Mouse (Mus musculus) heart, embryonic 10.5 days (tissue): ENCODE data around the gene Calr. TPM values are rescaled to one million over a fixed set of nuclear protein-coding genes. Genes with fewer than 3 reads are reported as not detected.

ENCODE experiments used
- DNase-seq: peaks from one replicate; pipeline ENCODE4 v3.0.0-alpha.2; 2017; ENCODE audit warnings: low spot score
- H3K27ac ChIP-seq: fragments of 300-500 bp; sonication (generic); 2 replicates; pipeline ENCODE4 v1.5.1; 2016; ENCODE audit warnings: mild to moderate bottlenecking
- H3K27me3 ChIP-seq: fragments of 300-500 bp; sonication (generic); 2 replicates; pipeline ENCODE4 v1.6.1; 2016; ENCODE audit warnings: mild to moderate bottlenecking; ENCODE audit not compliant: poor library complexity, insufficient read depth, severe bottlenecking
- H3K36me3 ChIP-seq: fragments of 300-500 bp; sonication (generic); 2 replicates; pipeline ENCODE4 v1.6.1; 2016; ENCODE audit warnings: mild to moderate bottlenecking, moderate library complexity
- H3K4me1 ChIP-seq: fragments of 300-500 bp; sonication (generic); 2 replicates; pipeline ENCODE4 v1.6.1; 2016; ENCODE audit warnings: mild to moderate bottlenecking
- H3K4me3 ChIP-seq: fragments of 300-500 bp; sonication (generic); 2 replicates; pipeline ENCODE4 v1.5.1; 2016; ENCODE audit warnings: mild to moderate bottlenecking, moderate library complexity
- H3K9me3 ChIP-seq: fragments of 300-500 bp; sonication (generic); 2 replicates; pipeline ENCODE4 v1.6.1; 2016; ENCODE audit warnings: mild to moderate bottlenecking, moderate library complexity
- WGBS: fragments of 180-500 bp; shearing (Covaris S2); methylation state at CpG from one replicate; pipeline ENCODE4 v1.1.7; 2016; 5-methylcytosine and 5-hydroxymethylcytosine counted together
- polyA plus RNA-seq: library from polyadenylated mRNA; unstranded; fragments of >200 nt; fragmentation: Nextera tagmentation; extraction: Ambion mirVana; gene quantifications from 2 replicates; pipeline ENCODE4 v1.2.1, GENCODE M21; 2016

Calr gene
- polyA plus RNA-seq = 881 and 1,047 TPM in 2 replicates

DNA sequence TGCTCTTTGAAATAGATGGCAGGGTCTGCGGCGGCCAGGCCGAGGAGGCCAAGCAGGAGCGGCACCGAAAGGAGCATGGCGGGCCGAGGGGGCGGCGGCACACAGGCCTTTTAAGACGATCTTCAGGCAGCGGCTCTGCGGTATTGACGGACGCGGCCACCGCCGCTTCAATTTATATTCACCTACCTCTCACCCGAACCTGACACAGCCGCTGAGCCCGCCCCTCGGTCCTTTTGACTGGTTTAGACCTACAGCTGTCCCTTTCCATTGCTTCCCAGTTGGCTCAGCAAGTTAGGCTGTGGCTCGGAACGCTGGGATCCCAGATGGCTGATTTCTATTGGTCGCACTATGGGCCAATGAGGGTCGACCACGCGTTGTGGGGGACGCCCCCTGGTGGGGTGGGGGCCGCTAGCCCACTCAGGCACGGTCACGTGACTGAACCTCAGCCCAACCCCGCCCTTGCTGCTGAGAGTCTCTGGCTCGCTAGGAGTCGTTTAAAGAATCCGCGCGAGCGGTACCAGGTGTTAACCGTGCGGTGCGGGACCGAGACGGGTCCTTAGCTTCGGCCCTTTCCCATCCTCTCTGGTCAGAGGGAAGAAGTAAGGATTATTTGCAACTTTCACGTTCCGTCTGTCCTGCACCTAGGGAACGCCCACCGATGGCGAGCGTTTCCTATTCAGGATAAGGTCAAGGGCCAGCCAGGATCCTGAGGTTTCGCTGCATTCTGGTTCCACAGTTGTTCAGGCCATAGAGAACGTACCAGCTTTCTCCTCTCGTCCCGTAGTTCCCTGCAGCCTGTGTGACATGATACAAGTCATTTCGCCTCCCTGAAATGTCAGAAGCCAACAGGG lies at the start of gene Calr:
TSS of gene Calr (minus strand) at position 213 of the 851 bp plus-strand sequence.
- peak; percentile 100 for DNase-seq
- H3K36me3 ChIP-seq = peaks cover 41% of the 10 kb centered on the region
- under 1% methylated on average over 55 of the region's 55 CpGs for WGBS
- no peaks in the 10 kb centered on the region for H3K27me3 ChIP-seq
- peak within 1 kb of the TSS; percentile 97 for H3K27ac ChIP-seq
- no peaks in the 10 kb centered on the region for H3K9me3 ChIP-seq
- H3K4me3 ChIP-seq = peak within 1 kb of the TSS; percentile 98
- H3K4me1 ChIP-seq = peaks cover 29% of the 10 kb centered on the region

DNA sequence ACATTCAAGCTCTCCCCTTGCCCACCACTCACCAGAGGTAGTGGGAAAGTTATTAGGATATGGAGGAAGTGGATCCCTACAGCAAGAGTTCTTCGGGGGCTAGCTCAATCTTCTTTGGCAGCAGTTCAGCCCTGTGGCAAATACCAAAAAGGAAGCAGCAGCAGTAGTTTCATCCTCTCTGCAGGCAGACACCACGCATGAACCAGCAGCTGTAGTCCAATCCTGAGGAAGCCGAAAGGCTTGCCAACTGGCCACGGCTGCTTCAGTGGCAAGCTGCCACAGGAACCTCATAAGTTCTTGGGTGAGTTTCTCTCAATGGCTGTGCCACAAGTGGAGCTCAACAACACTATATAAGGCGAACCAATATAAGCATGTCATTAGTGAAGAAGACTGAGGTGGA lies 49.2 kb upstream of the Calr start:
- Histone ChIP-seq H3K36me3 (peaks cover 7% of the 10 kb centered on the region), H3K4me1 (peaks cover 11% of the 10 kb centered on the region), H3K4me3 (no peak overlapping the region), H3K27me3 (peaks cover 11% of the 10 kb centered on the region; the same call in 1 of the 2 replicates), H3K27ac (no peak overlapping the region), H3K9me3 (no peaks in the 10 kb centered on the region)
- no peak for DNase-seq
- whole genome bisulfite sequencing = 82% methylated on average over 5 of the region's 5 CpGs

DNA sequence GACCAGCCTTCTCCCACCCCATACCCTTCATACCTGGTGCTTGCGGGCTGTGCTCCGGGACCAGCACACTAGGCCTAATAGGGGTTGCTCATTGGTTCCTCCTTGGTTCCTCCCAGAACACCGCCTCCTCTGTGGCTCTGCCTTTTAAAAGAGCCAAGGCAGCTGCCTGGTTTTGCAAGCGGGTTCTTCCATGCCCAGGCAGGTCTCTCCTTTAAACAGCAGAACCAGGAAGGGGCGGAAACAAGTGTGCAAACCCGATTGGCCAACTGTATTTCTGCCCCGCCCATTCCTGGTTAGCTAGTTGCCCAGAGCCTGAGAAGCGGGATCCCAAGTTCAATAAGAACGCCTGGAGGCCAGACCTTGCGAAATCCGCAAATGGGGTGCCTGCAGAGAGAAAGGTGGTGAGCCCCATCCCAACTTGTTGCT lies 47.0 kb upstream of the Calr start, which contains the start of gene Gcdh:
TSS of gene Gcdh (minus strand) at position 213 of the 426 bp plus-strand sequence.
- peak; percentile 99 for DNase-seq
- H3K4me3 ChIP-seq = peak within 1 kb of the TSS; percentile 85
- H3K27ac ChIP-seq = peak within 1 kb of the TSS; percentile 86
- H3K4me1 ChIP-seq = peaks cover 11% of the 10 kb centered on the region
- no peaks in the 10 kb centered on the region for H3K27me3 ChIP-seq
- no peaks in the 10 kb centered on the region for H3K9me3 ChIP-seq
- 0% methylated on average over 11 of the region's 11 CpGs for WGBS
- H3K36me3 ChIP-seq = peaks cover 22% of the 10 kb centered on the region

DNA sequence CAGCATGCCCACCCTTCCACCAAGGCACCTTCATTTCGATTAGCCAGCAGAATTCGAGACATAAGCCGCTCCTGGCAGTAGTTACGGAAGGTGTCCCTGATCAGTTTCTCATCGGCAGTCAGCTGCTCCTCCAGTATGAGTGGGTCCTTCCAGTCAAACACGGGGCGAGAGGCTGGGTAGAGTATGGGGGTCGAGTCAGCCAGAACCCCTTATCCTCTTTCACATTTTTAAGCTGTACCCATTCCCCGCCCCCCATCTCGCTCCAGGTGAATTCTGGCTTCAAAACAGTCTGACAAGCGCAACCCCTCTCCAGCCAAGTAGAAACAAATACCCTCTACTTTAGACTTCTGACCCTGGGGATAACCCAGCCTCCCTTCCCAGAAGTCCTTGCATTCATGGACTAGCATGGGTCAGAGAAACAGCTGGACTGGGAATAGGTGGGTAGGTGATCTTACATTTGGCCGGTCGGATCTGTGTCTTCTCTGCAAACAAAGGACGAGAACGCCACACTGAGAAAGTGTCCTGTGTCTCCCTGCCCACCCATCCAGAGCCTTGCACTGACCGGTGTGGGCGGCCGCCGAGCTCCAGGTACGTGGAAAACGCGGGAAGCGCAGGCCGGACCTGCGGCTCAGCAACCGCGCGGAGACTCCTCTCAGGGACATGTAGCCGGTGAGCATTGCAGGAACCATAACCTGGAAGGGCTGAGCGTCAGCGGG lies 46.4 kb upstream of the Calr start:
- H3K4me1 ChIP-seq = peaks cover 11% of the 10 kb centered on the region
- H3K4me3 ChIP-seq = peak overlapping the region; percentile 85
- no peaks in the 10 kb centered on the region for H3K27me3 ChIP-seq
- peaks cover 28% of the 10 kb centered on the region for H3K36me3 ChIP-seq
- DNase-seq = no peak
- H3K27ac ChIP-seq = peak overlapping the region; percentile 86
- WGBS = 11% methylated on average over 31 of the region's 31 CpGs
- H3K9me3 ChIP-seq = no peaks in the 10 kb centered on the region

DNA sequence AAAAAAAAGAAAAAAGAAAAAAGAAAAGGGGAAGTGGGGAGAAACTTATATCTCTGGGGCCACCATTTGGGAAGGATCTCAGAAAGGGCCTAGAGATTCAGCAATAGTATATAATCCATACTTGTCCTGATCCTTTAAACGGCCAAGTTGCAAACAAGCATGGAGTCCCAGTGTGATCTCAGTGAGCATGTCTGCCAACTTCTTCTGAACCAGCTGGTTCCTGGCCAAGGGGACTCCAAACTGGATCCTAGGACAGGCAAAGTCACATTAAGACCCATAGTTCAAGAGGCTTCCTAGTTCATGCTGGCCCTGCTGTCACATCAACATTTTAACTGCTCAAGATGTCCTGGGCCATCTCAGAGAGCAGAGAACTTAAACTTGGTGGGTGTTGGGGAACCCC lies 42.4 kb upstream of the Calr start:
- WGBS = 97% methylated on average over 1 of the region's 1 CpGs
- Histone ChIP-seq H3K9me3 (no peaks in the 10 kb centered on the region), H3K27me3 (no peaks in the 10 kb centered on the region), H3K4me1 (peaks cover 11% of the 10 kb centered on the region), H3K4me3 (no peak overlapping the region), H3K27ac (no peak overlapping the region), H3K36me3 (peaks cover 55% of the 10 kb centered on the region)
- DNase-seq = no peak

GRCm38 (mm10) chr8:84888280-84888679 lies 41.5 kb upstream of the Calr start:
- Histone ChIP-seq H3K9me3 (no peaks in the 10 kb centered on the region), H3K27ac (no peak overlapping the region), H3K27me3 (no peaks in the 10 kb centered on the region), H3K4me3 (no peak overlapping the region), H3K4me1 (peaks cover 11% of the 10 kb centered on the region), H3K36me3 (peaks cover 55% of the 10 kb centered on the region)
- DNase-seq = no peak
- 94% methylated on average over 3 of the region's 3 CpGs for WGBS

DNA sequence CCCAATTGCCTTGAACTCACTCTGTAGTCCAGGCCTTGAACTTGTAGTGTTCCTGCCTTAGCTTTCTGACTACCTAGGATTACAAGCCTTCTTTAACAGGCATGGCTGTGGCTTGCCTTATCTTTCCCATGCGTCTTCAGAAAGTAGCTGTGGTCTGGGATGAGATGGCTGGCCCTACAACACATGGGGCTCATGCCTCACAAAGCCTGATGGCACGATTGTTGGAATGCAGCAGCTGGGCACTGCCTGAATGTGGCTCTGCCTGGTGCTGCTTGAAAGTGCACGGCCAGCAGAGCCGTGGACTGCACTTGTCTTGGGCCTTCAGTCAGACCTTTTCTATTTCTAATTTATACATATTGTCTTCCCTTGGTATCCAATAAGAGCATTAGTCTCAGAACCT lies 38.0 kb upstream of the Calr start:
- H3K36me3 ChIP-seq = peaks cover 41% of the 10 kb centered on the region

DNA sequence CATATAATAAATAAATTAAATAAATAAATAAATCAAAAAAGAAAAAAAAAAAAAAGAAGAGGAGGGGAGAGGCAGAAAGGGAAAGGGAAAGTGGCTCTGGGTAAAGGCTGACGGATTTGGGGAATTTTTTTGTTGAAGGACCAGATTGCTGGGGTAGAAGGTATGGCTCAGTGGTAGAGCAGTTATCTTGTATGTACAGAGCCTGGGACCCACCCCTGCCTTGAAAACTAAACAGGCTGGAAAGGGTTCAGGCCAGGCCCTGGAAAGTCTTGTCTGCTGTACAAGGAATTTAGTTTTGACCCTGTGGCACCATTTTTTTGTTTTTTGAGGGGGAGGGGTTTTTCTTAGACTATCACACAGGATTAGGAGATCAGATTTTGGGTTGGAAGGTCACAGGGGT lies 32.2 kb upstream of the Calr start:
- Histone ChIP-seq H3K27ac (no peak overlapping the region), H3K36me3 (peaks cover 3% of the 10 kb centered on the region; the same call in 1 of the 2 replicates), H3K27me3 (no peaks in the 10 kb centered on the region), H3K4me3 (no peak overlapping the region), H3K4me1 (no peaks in the 10 kb centered on the region), H3K9me3 (no peaks in the 10 kb centered on the region)
- WGBS = 71% methylated on average over 1 of the region's 1 CpGs
- no peak for DNase-seq

More for the DNA sequence above, 38.0 kb upstream of the Calr start:
- 78% methylated on average over 4 of the region's 4 CpGs for WGBS
- H3K4me1 ChIP-seq = no peaks in the 10 kb centered on the region
- H3K9me3 ChIP-seq = no peaks in the 10 kb centered on the region
- H3K4me3 ChIP-seq = no peak overlapping the region
- no peak overlapping the region for H3K27ac ChIP-seq
- H3K27me3 ChIP-seq = no peaks in the 10 kb centered on the region
- no peak for DNase-seq

DNA sequence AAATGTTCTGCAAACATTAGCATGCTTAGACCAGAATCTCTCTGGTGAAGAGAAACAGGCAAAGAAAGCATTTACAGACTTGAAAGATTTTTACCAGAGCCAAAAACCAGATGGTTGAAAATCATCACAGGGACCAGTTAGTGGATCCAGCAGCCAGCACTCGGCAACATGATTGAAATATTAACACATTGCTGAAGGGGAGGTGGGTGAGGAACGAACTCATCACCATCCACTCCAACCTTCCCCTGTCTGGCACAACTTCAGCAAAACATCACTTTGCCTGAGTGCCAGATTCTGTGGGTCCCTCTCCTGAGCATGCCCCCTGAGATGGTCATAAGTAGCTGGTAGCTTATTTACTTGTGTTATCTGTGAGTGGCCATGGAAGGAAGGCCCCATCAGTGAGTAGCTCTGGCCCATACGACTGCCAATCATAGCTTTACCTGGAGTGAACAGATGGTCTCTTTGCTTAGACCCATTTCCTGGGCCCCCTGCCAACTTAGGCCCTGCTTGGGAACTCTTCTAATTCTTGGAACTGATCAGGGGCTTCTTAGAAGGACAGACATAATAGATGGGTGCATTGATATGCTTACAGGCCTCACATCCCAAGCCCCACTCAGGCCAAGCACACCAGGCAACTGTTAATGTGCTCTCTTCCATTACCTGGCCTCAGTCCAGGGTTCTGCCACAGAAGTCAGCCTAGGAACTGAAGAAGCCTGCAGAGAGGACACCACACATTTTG lies 30.7 kb upstream of the Calr start:
- H3K27ac ChIP-seq = no peak overlapping the region
- WGBS = 83% methylated on average over 3 of the region's 3 CpGs
- H3K4me3 ChIP-seq = no peak overlapping the region
- H3K4me1 ChIP-seq = peaks cover 4% of the 10 kb centered on the region
- peaks cover 3% of the 10 kb centered on the region; the same call in 1 of the 2 replicates for H3K36me3 ChIP-seq
- H3K9me3 ChIP-seq = no peaks in the 10 kb centered on the region
- DNase-seq = no peak
- peaks cover 7% of the 10 kb centered on the region; the same call in 1 of the 2 replicates for H3K27me3 ChIP-seq

- H3K36me3 ChIP-seq = peaks cover 8% of the 10 kb centered on the region
- no peak overlapping the region for H3K27ac ChIP-seq
- peaks cover 10% of the 10 kb centered on the region; the same call in 1 of the 2 replicates for H3K27me3 ChIP-seq
- WGBS = 81% methylated on average over 3 of the region's 3 CpGs
- no peak overlapping the region for H3K4me3 ChIP-seq
- peaks cover 12% of the 10 kb centered on the region for H3K4me1 ChIP-seq
- DNase-seq = no peak
- no peaks in the 10 kb centered on the region for H3K9me3 ChIP-seq
Observed at GRCm38 (mm10) chr8:84874339-84874738, 27.6 kb upstream of the Calr start.

DNA sequence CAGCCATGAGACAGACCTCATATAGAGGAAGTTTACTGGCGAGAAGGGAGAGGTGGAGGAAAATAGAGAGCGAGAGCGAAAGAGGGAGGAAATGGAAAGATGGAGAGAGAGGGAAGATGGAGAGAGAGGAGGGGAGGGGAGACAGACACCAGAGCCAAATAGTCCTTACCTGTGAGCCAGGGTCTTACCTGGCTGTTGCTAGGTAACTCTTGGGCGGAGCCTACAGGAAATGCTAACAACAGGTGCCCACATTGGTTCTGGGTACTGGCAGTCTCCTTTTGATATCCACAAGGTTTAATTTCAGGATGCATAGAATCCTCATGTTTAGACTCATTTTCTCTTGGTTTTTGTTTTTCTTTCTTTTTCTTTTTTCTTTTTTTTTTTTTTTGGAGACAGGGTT lies 26.3 kb upstream of the Calr start:
- Histone ChIP-seq H3K36me3 (peaks cover 21% of the 10 kb centered on the region), H3K27me3 (peaks cover 10% of the 10 kb centered on the region; the same call in 1 of the 2 replicates), H3K4me3 (peak overlapping the region; percentile 63), H3K4me1 (peaks cover 14% of the 10 kb centered on the region), H3K27ac (peak overlapping the region; percentile 88; the same call in 1 of the 2 replicates), H3K9me3 (no peaks in the 10 kb centered on the region)
- no peak for DNase-seq
- WGBS = 72% methylated on average over 4 of the region's 4 CpGs

- Histone ChIP-seq H3K9me3 (no peaks in the 10 kb centered on the region), H3K27ac (peak overlapping the region; percentile 88), H3K4me1 (peaks cover 14% of the 10 kb centered on the region), H3K4me3 (peak overlapping the region; percentile 63), H3K36me3 (peaks cover 27% of the 10 kb centered on the region), H3K27me3 (peaks cover 10% of the 10 kb centered on the region; the same call in 1 of the 2 replicates)
- peak; percentile 79 for DNase-seq
- WGBS = 3% methylated on average over 54 of the region's 54 CpGs
Observed at GRCm38 (mm10) chr8:84872309-84872965, 25.7 kb upstream of the Calr start.
